Mouse (Mus musculus): ENCODE measurements around the gene Hmcn1. TPM values are rescaled to one million over a fixed set of nuclear protein-coding genes. Genes with fewer than 3 reads are reported as not detected.

Gene Hmcn1
- polyA plus RNA-seq, 1 experiment from 2014 or later = 18.1 TPM

DNA sequence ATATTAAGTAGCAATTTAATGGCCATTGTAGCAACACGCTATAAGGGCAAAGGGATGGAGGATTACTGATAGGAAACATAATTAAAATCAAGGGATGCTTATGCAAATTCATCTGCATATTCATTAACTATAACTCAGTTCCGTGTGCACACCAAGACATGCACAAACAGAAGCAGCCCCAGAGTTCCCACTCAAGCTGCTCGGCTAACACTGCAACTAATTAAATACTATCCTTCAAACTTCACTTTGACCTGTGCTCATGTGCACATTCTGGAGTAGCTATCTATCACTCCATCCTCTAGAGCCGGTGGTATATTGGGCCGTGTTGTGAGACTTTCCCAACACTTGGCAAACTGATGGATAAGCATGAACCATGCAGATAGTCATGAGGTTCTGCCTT lies 119.2 kb downstream of the Hmcn1 start:
- no peak overlapping the region for H3K9ac ChIP-seq (ENCODE audit: low read length)
- no peak overlapping the region for H3K4me2 ChIP-seq (ENCODE audit: low read depth, low read length)
- no peak overlapping the region for H3K4me3 ChIP-seq (ENCODE audit: low read length)
- 76% methylated on average over 5 of the region's 5 CpGs for WGBS
- no peak for ATAC-seq (replicated peaks; ENCODE audit: extremely low read depth, insufficient read depth, low FRiP score)
- peaks cover 23% of the 10 kb centered on the region for H3K4me1 ChIP-seq (ENCODE audit: control insufficient read depth, insufficient read depth, low read length)
- no peaks in the 10 kb centered on the region for H3K27me3 ChIP-seq (ENCODE audit: control insufficient read depth, insufficient read depth, low read length)
- H3K36me3 ChIP-seq (ENCODE audit: control insufficient read depth, insufficient read depth) = no peaks in the 10 kb centered on the region
- no peak overlapping the region; the same call in 1 of the 2 replicates for H3K27ac ChIP-seq (ENCODE audit: low read length)
- no peaks in the 10 kb centered on the region for H3K9me3 ChIP-seq (replicated peaks; ENCODE audit: control insufficient read depth, low read length)

DNA sequence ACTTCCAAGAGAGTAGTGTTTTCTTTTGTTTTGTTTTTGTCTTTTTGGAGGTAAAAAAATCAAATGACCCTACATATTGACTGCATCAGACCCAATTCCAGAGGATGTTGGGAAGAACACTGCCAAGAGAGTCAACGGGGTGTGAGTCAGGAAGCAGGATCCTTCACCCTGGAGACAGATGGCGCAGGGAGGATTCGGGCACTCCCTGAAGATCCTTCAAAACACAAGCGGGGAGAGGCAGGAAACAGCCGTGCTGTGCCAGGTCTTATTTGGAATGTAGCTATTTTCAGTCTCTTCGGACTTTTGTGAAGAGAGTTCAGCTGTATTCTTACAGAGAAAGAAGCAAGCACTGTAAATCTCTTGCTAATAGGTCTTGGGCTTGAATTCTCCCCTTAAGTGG lies 120.0 kb downstream of the Hmcn1 start:
- H3K4me1 ChIP-seq (ENCODE audit: control insufficient read depth, insufficient read depth, low read length) = peaks cover 18% of the 10 kb centered on the region
- no peaks in the 10 kb centered on the region for H3K9me3 ChIP-seq (replicated peaks; ENCODE audit: control insufficient read depth, low read length)
- H3K27me3 ChIP-seq (ENCODE audit: control insufficient read depth, insufficient read depth, low read length) = no peaks in the 10 kb centered on the region
- peak overlapping the region; percentile 76 for H3K27ac ChIP-seq (ENCODE audit: low read length)
- 22% methylated on average over 6 of the region's 6 CpGs for WGBS
- H3K4me2 ChIP-seq (ENCODE audit: low read depth, low read length) = peak overlapping the region; percentile 49
- no peaks in the 10 kb centered on the region for H3K36me3 ChIP-seq (ENCODE audit: control insufficient read depth, insufficient read depth)
- ATAC-seq (replicated peaks; ENCODE audit: extremely low read depth, insufficient read depth, low FRiP score) = peak; percentile 71
- H3K9ac ChIP-seq (ENCODE audit: low read length) = peak overlapping the region; percentile 38; the same call in 1 of the 2 replicates
- H3K4me3 ChIP-seq (ENCODE audit: low read length) = no peak overlapping the region

DNA sequence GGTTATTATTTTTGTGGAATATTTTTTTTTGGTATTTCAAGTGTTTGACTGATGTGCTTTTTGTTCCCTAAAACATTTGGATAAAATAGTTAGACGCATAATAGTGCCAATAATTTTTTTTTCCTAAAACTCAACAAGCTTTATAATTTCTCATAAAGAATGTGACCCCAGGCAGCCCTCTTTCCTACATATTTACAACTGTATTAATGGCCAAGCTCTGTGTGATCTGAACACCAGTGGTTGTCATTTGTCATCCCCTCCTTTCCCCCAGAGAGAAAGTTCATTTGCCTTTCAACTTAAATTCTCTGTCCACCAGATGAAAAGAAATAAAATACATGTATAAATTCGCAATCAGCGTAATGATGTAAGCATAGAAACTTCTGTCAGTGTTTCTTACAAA lies 121.1 kb downstream of the Hmcn1 start:
- Histone ChIP-seq H3K36me3 (ENCODE audit: control insufficient read depth, insufficient read depth) (no peaks in the 10 kb centered on the region), H3K27ac (ENCODE audit: low read length) (no peak overlapping the region; the same call in 1 of the 2 replicates), H3K9me3 (replicated peaks; ENCODE audit: control insufficient read depth, low read length) (no peaks in the 10 kb centered on the region), H3K4me1 (ENCODE audit: control insufficient read depth, insufficient read depth, low read length) (peaks cover 11% of the 10 kb centered on the region), H3K4me2 (ENCODE audit: low read depth, low read length) (no peak overlapping the region), H3K9ac (ENCODE audit: low read length) (no peak overlapping the region), H3K4me3 (ENCODE audit: low read length) (no peak overlapping the region), H3K27me3 (ENCODE audit: control insufficient read depth, insufficient read depth, low read length) (no peaks in the 10 kb centered on the region)
- WGBS = 87% methylated on average over 3 of the region's 3 CpGs
- no peak for ATAC-seq (replicated peaks; ENCODE audit: extremely low read depth, insufficient read depth, low FRiP score)

DNA sequence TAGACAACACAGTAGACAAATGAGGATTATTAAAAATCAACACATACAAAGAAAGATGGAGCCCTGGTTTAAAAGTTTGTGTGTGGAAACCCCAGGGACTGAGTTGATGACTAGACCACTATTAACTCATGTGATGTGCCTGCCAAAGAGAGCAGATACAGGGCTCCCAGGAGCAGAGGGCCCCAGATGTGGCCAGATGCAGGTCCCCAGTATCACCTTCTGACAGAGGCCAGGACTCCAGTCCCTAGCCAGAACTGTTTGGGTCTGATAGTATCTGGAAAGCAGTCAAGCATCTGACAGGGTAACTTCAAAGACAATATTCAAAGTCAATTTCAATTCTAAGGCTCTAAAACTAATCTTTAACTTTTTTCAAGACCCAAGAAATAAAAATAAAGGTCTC lies 124.0 kb downstream of the Hmcn1 start:
- Histone ChIP-seq H3K27me3 (ENCODE audit: control insufficient read depth, insufficient read depth, low read length) (no peaks in the 10 kb centered on the region), H3K36me3 (ENCODE audit: control insufficient read depth, insufficient read depth) (no peaks in the 10 kb centered on the region), H3K4me3 (ENCODE audit: low read length) (no peak overlapping the region), H3K9me3 (replicated peaks; ENCODE audit: control insufficient read depth, low read length) (no peaks in the 10 kb centered on the region), H3K9ac (ENCODE audit: low read length) (no peak overlapping the region), H3K4me1 (ENCODE audit: control insufficient read depth, insufficient read depth, low read length) (peaks cover 16% of the 10 kb centered on the region), H3K27ac (ENCODE audit: low read length) (no peak overlapping the region), H3K4me2 (ENCODE audit: low read depth, low read length) (no peak overlapping the region)
- ATAC-seq (replicated peaks; ENCODE audit: extremely low read depth, insufficient read depth, low FRiP score) = no peak

DNA sequence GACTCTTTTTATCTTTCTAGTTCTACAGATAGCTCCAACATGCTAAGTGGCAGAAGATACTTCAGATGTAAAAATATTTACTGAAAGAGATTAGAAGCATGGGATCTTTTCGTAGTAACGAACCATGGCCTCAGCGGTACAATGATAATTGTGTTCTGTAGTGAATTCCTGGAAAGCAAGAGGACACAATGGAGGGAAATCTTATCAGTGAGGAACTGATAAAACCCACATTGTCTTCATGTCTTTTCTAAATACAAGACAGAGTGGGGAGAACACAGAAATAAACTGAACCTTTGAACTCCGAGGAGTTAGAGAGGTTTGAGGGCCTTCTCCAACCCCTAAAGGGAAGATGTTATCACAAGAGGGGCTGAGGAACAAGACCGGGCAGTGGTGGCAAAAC lies 126.6 kb downstream of the Hmcn1 start:
- 11% methylated on average over 5 of the region's 5 CpGs for WGBS
- H3K27me3 ChIP-seq (ENCODE audit: control insufficient read depth, insufficient read depth, low read length) = no peaks in the 10 kb centered on the region
- no peaks in the 10 kb centered on the region for H3K9me3 ChIP-seq (replicated peaks; ENCODE audit: control insufficient read depth, low read length)
- H3K4me3 ChIP-seq (ENCODE audit: low read length) = no peak overlapping the region
- no peak overlapping the region for H3K9ac ChIP-seq (ENCODE audit: low read length)
- H3K36me3 ChIP-seq (ENCODE audit: control insufficient read depth, insufficient read depth) = no peaks in the 10 kb centered on the region
- H3K4me2 ChIP-seq (ENCODE audit: low read depth, low read length) = no peak overlapping the region
- H3K4me1 ChIP-seq (ENCODE audit: control insufficient read depth, insufficient read depth, low read length) = peaks cover 7% of the 10 kb centered on the region
- H3K27ac ChIP-seq (ENCODE audit: low read length) = peak overlapping the region; percentile 52; the same call in 1 of the 2 replicates
- ATAC-seq (replicated peaks; ENCODE audit: extremely low read depth, insufficient read depth, low FRiP score) = peak; percentile 60; the same call in 1 of the 2 replicates

DNA sequence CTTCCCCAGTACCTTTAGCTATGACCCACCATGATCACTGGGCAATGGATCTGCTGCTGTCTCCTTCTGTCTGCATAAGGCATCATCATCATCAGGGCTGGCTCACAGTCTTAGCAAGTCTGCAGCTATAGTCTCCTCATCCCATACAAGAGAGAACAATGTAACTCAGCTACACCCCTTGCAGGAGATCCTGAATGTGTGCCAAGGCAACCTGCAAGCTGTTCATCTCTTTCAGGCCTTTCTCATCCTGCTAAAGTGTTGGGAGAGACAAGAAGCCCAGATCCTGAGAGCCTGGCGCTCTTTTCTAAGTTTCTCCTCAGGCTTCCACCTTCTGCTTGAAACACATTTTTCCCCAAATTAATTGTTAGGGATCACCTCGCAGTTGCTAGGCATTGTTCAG lies 135.5 kb downstream of the Hmcn1 start:
- Histone ChIP-seq H3K27ac (ENCODE audit: low read length) (no peak overlapping the region), H3K27me3 (ENCODE audit: control insufficient read depth, insufficient read depth, low read length) (no peaks in the 10 kb centered on the region), H3K4me1 (ENCODE audit: control insufficient read depth, insufficient read depth, low read length) (no peaks in the 10 kb centered on the region), H3K9me3 (replicated peaks; ENCODE audit: control insufficient read depth, low read length) (no peaks in the 10 kb centered on the region), H3K4me3 (ENCODE audit: low read length) (no peak overlapping the region), H3K9ac (ENCODE audit: low read length) (no peak overlapping the region), H3K4me2 (ENCODE audit: low read depth, low read length) (no peak overlapping the region), H3K36me3 (ENCODE audit: control insufficient read depth, insufficient read depth) (peaks cover 7% of the 10 kb centered on the region; the same call in 1 of the 2 replicates)
- 88% methylated on average over 2 of the region's 2 CpGs for WGBS
- ATAC-seq (replicated peaks; ENCODE audit: extremely low read depth, insufficient read depth, low FRiP score) = no peak

DNA sequence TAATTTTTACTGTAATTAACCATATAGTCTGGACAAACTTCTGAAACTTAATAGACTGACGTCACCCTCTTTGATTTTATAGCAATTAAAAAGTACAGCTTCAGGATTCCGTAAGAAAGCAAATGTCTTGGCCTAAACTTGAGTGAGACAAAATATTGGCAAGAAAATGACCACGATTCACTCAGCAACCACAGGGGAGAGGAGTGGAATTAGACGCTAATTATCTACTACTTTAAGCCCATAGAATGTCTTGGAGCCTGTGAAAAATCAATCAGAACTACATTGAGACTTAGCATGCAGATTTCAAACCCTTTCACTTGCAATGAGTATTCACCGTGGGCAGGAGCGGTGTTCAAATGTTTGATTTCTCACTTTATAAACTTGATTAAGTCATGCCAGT lies 159.8 kb downstream of the Hmcn1 start:
- Histone ChIP-seq H3K9ac (ENCODE audit: low read length) (no peak overlapping the region), H3K4me2 (ENCODE audit: low read depth, low read length) (no peak overlapping the region), H3K4me3 (ENCODE audit: low read length) (no peak overlapping the region), H3K9me3 (replicated peaks; ENCODE audit: control insufficient read depth, low read length) (no peaks in the 10 kb centered on the region), H3K27ac (ENCODE audit: low read length) (no peak overlapping the region), H3K27me3 (ENCODE audit: control insufficient read depth, insufficient read depth, low read length) (no peaks in the 10 kb centered on the region), H3K36me3 (ENCODE audit: control insufficient read depth, insufficient read depth) (0 out of 2 replicates have a peak, but pooled peaks cover 2% of the 10 kb centered on the region), H3K4me1 (ENCODE audit: control insufficient read depth, insufficient read depth, low read length) (no peaks in the 10 kb centered on the region)
- ATAC-seq (replicated peaks; ENCODE audit: extremely low read depth, insufficient read depth, low FRiP score) = no peak
- 82% methylated on average over 6 of the region's 6 CpGs for WGBS

DNA sequence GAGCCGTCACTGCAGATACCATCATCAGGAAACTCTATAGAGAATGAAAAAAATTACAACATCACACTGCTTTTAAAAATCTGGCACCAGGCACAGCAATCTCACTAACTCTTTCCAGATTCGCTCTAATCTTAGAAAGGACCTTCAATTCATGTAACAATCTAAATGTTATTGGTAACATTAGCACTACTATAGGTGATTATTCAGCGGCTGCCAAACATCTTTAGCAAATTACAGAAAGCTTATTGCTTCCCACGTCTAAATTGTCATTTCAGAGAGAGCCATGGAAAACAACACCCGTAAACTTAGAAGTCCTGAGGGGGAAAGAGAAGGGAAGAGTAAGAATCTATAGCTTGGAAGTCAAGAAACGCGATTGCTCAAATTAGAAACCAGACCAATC lies 163.4 kb downstream of the Hmcn1 start:
- no peaks in the 10 kb centered on the region for H3K9me3 ChIP-seq (replicated peaks; ENCODE audit: control insufficient read depth, low read length)
- 0 out of 2 replicates have a peak, but pooled peaks cover 2% of the 10 kb centered on the region for H3K36me3 ChIP-seq (ENCODE audit: control insufficient read depth, insufficient read depth)
- H3K4me2 ChIP-seq (ENCODE audit: low read depth, low read length) = no peak overlapping the region
- no peak overlapping the region for H3K4me3 ChIP-seq (ENCODE audit: low read length)
- no peak overlapping the region for H3K27ac ChIP-seq (ENCODE audit: low read length)
- H3K4me1 ChIP-seq (ENCODE audit: control insufficient read depth, insufficient read depth, low read length) = peaks cover 5% of the 10 kb centered on the region; the same call in 1 of the 2 replicates
- WGBS = 74% methylated on average over 7 of the region's 7 CpGs
- H3K27me3 ChIP-seq (ENCODE audit: control insufficient read depth, insufficient read depth, low read length) = no peaks in the 10 kb centered on the region
- H3K9ac ChIP-seq (ENCODE audit: low read length) = no peak overlapping the region
- no peak for ATAC-seq (replicated peaks; ENCODE audit: extremely low read depth, insufficient read depth, low FRiP score)

DNA sequence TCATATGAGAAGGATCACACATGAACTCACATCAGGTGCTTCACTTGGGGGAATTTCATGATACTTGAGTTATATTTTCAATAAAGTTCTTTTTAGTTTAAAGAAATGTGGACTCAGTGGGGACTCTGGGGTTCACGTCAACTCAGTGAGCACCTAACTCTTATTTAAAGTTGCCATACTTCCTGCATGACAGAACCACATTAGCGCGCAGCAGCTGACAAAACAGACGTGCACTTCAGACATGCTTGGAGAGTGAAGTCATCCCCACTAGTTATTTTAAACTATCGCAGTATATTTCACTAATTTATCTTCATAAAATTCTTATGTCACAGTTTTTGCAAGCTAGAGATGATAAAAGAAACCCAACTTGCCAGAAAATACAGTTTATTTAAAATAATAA lies 166.1 kb downstream of the Hmcn1 start:
- H3K27ac ChIP-seq (ENCODE audit: low read length) = peak overlapping the region; percentile 65; the same call in 1 of the 2 replicates
- no peaks in the 10 kb centered on the region for H3K9me3 ChIP-seq (replicated peaks; ENCODE audit: control insufficient read depth, low read length)
- 22% methylated on average over 5 of the region's 5 CpGs for WGBS
- peaks cover 5% of the 10 kb centered on the region; the same call in 1 of the 2 replicates for H3K4me1 ChIP-seq (ENCODE audit: control insufficient read depth, insufficient read depth, low read length)
- 0 out of 2 replicates have a peak, but pooled peaks cover 2% of the 10 kb centered on the region for H3K36me3 ChIP-seq (ENCODE audit: control insufficient read depth, insufficient read depth)
- no peak overlapping the region for H3K9ac ChIP-seq (ENCODE audit: low read length)
- peak; percentile 77 for ATAC-seq (replicated peaks; ENCODE audit: extremely low read depth, insufficient read depth, low FRiP score)
- no peak overlapping the region for H3K4me3 ChIP-seq (ENCODE audit: low read length)
- no peak overlapping the region for H3K4me2 ChIP-seq (ENCODE audit: low read depth, low read length)
- no peaks in the 10 kb centered on the region for H3K27me3 ChIP-seq (ENCODE audit: control insufficient read depth, insufficient read depth, low read length)

Data from heart, embryonic 16.5 days (tissue).